Mouse (Mus musculus) heart, postnatal 10 days (tissue): ENCODE measurements at regions not wholly inside any gene's neighbourhood (a gene's known extent, or its start where the extent isn't known, plus 50 kb on each side); places are given as distances from the start of the nearest gene placed in this dataset.

Experiments
- DNase-seq, 2 experiments: peaks; one replicate each; pipeline ENCODE4 v3.0.0; 2021
- intact Hi-C: fragments of 180-260 bp; cut with DNase I; formaldehyde crosslinking; loops from one replicate; pipeline ENCODE4 v1.15.1; 2025

DNA sequence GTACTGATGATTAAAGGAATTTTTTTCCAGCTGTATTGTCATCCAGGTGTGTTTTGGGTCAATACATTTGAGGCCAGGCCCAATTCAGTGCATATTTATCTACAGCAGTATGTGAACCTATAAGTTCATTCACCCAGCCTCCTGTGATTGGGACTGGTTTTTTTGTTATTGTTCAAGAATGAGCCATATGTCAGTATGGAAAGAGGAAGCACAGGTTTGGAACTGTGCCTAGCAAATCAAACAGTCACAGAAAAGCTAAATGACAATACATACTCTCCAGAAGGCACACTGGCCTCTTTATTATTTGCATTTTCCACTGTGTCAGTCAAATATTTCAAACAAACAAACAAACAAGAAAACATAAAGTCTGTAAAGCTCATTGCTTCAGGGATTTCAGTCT is 134.7 kb downstream of the Rnd3 start:
- DNase-seq: no peak
- intact Hi-C loops: no loop called here

DNA sequence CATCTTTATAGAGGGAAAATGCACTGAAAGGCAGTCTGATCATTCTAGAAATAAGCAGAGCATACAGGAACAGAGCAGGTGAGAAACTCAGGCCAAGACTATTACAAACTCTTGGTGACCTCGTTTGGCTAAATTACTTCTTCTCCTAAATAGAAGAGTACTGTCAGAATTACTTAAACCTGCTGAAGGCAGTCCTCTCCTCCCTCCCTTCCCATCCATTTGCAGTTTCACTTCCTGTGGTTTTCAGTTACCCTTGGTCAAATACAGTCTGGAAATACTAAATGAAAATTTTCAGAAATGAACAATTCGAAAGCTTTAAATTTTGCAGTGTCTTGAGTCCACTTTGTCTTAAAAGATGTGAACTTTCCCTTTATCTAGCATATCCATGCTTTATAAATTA is 135.8 kb downstream of the Rnd3 start:
- intact Hi-C loops: no loop called here
- no peak for DNase-seq

DNA sequence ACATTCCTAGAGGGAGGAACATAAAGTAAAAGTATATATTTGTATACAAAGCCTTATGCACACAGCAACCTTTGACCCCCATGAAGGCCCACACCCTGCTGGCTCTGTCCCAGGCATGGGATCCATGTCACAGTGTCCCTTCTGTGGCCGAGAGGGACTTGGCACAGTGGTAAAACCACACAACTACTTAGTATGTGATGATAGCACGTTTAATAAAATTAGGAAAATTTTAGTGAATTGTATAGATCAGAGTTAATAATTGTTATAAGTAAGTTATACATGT is 140.7 kb downstream of the Rnd3 start:
- intact Hi-C loops: no loop called here
- DNase-seq: no peak

DNA sequence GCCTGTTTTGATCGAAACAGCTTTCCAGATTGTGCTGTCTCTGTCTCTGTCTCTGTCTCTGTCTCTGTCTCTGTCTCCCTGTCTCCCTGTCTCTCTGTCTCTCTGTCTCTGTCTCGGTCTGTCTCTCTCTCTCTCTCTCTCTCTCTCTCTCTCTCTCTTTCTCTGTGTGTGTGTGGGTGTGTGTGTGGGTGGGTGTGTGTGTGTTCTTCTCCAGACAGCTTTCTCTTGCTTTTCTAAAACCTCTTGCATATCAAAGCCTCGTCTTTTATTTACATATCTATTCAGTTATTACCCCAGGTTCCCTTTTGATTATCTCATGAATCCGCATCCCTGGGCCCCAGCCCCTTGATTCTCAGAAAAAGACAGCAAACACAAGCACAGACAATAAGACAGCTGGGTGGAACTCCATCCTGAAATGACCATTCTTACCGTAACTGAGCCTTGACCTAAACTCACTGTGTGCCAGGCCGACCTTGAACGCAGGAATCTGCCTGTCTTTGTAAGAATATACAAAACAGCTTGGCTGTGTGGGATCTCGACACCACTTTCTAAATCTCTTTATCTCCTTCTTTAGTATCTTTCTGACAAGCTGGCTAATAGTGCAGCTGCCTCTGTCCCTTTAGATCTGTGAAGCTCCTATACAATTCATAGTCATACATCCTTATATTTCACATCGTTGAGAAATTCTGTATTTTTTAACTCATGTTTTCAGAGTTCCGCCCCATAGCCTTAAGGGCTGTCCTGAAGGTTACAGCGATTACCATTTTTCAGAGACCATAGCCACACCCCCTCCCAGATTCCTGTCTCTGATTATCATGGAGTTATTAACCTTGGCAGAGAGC is 141.3 kb downstream of the Rnd3 start:
- no peak for DNase-seq
- intact Hi-C loops: no loop called here

DNA sequence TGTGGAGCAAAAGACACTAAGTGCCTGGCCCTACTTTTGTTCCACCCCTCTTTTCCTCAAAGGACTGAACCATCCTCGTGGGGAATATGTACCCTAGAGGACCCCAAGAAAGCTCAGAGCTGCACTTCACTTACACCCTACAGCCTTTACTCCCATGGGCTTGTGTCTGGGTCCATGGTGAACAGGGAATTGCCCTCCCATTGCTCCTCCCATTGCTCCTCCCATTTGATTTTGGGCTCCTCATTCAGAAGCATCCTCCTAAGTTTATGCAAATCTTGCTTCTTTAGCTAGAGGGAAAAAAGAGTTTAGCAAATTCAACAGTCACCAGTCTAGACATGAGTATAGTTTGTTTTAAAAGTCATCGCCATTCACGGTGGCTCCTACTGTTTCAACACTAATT is 142.1 kb downstream of the Rnd3 start:
- DNase-seq: no peak
- intact Hi-C loops: no loop called here

DNA sequence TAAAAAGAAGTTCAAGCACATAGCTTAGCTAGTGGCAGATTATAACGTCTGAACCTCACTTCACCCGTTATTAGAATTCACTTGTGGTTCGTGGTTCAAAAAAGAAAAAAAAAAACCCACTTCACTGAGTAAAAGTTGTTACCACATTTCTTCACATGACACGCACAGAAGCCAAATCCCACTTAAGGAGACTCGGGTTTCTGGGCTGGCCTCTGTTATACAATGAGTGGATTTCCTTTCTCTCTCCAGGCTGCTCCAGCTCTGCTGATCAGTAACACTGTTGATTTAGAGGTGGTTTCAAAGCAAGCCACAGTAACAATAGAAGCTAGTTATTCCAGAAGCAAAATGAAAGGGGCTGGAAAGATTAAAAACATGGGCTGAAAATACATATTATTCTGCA is 147.4 kb downstream of the Rnd3 start:
- no peak for DNase-seq
- intact Hi-C loops: no loop called here

DNA sequence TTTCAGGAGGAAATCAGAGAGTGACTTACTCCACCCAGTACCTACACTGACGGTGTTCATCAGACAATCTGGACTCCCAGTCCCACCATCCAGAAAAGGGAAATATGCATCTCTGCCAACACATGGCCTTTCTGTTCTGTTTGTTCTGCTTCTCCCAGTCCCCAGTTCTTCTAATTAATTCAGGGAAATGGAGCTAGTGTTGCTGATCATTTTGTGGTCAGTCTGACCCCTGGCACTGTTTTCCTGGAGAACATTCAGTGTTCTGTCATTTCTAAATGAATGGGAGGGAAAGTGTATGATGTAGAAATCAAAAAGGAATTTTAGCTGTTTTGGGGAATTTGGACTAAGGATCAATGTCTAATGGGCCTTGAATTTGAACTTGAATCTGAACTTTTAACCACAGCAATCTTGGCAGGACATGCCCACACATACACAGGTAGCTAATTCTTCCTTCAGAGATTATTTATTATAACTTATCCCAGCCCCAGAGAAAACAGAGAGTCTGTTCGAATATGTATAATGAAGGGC is 165.0 kb downstream of the Rnd3 start:
- intact Hi-C loops: no loop called here

DNA sequence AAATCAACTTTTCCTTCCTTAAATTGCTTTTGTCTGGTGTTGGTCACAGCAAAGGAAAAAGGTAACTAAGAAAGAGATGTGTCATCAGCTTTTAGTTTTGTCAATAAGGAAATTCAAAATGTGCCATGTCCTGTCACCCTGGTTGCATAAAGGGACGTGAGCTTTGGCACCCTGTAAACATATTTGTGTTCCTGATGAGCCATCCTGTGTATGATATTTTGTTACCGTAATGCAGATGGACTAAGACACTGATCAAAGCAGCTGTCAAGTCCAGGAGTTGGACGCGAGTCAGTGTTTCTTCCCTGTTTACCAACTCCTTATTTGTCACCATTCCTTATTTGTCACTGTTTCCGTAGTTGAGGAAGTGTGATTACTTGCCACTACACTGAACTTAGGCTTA is 166.3 kb downstream of the Rnd3 start:
- intact Hi-C loops: no loop called here
- DNase-seq: no peak

More for the DNA sequence above, 165.0 kb downstream of the Rnd3 start:
- DNase-seq: no peak

DNA sequence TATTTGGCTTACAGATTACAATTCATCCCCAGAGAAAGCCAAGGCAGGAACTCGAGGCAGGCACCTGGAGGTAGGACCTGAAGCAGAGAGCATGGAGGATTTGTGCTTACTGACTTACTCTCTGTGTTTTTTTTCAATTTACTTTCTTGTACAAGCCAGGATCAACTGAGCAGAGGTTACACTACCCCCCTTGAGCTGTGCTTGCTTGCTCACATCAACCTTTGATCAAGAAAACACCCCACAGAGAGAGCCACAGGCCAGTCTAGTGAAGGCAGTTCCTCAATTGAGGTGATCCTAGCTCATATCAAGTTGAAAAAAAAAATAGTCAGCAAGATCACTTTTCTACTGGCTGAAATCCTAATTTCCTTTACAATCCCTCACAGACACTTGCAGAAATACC is 170.6 kb downstream of the Rnd3 start:
- intact Hi-C loops: no loop called here
- DNase-seq: no peak

DNA sequence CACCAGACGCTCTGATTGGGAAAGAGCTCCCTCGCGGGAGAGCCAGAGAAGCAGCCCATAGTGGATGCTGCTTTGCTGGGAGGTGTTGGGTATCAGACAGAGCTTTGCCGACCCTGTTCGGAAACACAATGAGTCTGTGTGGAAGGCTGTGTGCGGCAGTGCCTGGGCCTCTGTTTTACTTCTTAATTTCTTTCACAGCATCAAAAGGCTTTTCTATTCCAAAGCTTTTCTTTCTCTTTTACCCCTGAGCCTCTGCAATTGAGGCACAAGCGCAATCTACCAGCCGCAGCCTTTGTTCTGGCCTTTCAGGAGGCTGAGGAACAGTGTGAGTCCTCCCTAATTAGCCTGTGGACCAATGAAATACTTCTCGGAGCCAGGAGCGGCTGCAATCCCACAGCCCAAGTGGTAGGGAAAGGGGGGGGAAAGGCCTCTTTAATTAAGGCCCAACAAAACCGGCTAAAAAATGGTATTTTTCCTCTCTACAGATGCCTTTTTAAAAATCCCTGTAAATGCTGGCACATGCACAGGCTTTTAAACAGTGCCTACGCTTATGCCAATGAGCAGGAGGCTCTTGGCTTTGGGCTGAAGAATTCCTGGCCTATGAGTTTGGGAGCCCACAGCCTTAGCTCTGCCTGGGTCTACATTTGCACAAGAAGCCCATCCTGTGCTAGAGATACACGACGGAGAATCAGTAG is 177.6 kb downstream of the Rnd3 start:
- peak in 1 of 2 experiments; percentile 10 for DNase-seq
- intact Hi-C loops: no loop called here

DNA sequence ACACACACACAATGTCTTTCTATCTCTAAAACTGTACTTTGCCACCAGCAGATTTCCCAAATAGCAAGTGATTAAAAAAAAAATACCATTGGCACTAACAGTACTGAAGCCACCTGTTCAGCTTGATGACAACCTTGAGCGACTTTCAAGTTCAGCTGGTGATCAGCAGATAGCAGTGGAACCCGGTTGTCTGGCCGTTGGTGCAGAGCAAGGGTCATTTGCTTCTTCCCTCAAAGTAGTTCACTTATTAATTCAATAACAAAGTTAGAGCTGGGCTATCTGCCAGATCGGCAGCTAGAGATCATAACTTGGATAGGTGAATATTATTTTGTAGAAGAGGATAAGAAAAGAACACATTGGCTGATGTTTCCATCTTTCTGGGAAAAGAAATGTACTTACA is 180.5 kb downstream of the Rnd3 start:
- intact Hi-C loops: no loop called here
- DNase-seq: no peak

DNA sequence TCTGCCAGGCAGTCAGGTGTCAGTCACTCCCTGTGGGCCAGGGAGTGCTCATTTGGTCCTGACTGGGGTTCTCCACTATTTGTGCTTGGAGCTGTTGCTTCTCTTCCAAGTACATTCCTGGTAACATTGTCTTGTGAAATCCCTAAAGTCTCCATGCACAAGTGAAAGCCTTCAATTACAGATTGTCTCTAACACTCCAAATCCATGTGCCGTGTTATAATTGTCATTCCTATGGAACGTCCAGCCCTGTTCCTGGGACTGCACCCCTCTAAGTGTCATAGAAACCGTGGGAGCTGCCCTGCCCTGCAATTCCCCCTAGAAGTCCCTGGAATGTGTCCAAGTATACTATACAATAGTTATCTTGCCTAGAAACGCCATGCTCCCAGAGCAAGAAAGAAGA is 181.1 kb downstream of the Rnd3 start:
- intact Hi-C loops: no loop called here

DNA sequence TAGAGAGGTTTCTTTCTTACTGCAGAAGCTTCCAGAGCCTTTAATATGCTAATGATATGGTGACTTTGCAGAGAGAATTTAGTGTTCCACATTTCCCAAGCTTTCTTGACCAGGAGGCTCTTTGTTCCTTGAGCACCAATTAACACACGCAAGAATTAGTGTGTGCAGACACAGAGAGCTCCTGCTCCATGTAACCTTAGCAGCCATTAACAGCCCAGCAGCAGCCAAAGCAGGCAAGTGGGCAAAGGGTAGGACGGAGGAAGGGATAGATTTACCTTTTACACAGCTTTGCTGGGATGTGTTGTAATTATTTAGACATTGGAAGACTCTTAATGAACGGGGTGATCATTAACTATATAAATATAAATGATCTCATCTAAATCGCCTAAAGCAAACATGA is 181.8 kb downstream of the Rnd3 start:
- DNase-seq: no peak
- intact Hi-C loops: no loop called here

More for the DNA sequence above, 181.1 kb downstream of the Rnd3 start:
- no peak for DNase-seq

DNA sequence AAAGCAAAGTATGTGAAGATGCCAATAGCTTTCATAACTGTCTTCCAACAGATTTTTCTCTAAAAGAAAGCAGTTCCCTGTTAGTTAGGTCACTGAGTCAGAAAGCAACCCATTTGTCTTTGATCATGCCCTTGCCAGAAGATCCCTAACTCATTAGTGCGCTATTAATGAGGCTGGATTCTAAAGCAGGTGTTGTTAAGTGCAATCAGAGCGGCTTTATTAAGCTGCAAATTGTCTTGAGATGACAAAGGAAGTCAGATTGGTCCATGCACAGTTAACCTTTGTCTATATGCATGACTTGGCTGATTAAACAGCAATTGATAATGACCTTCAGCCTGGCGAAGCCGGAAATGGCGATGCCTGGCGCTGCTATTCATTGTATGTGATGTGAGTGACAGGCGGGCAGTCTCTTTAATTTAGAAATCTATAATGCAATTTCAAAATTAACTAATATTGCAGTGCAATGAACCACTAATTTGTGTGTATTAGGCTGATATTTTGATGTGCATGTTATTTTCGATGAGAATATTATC is 183.4 kb downstream of the Rnd3 start:
- intact Hi-C loops: no loop called here

DNA sequence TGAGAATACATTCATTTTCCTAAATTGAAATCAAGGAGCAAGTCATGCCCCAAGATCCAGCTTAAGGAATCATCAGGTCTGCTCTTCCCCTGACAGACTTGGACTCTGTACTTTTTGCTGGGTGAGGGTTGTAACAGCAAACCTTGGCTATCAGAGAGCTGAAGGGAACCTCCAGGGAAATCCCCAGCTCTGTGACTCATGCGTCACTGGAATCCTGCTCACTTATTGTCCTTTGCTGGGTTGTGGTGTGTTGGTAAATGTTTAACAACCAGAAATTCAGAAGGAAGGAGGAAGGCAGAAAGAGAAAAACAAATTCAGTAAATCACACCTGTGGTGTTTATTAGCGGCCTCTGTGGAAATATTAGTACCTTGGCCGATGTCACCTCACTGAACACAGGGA is 184.8 kb downstream of the Rnd3 start:
- no peak for DNase-seq
- intact Hi-C loops: no loop called here

More for the DNA sequence above, 183.4 kb downstream of the Rnd3 start:
- DNase-seq: no peak

DNA sequence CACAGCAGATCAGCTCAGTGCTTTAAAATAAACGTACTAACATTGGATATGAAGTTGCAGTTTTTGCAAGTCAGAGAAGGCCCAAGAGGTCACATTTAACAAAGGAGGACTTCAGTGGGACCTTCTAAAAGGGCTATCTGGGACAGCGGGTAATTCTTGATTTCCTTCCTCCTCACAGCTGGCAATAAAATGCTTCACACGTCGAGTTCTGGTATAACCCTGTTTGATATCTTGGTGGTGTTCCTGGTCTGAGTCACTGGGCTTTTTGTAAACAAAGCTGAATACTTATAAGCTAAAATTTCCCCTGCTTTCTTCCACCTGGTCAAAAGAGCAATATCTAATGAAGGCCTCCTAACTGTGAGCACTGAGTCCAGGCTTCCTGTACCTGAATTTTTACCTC is 187.9 kb downstream of the Rnd3 start:
- DNase-seq: no peak
- intact Hi-C loops: no loop called here

DNA sequence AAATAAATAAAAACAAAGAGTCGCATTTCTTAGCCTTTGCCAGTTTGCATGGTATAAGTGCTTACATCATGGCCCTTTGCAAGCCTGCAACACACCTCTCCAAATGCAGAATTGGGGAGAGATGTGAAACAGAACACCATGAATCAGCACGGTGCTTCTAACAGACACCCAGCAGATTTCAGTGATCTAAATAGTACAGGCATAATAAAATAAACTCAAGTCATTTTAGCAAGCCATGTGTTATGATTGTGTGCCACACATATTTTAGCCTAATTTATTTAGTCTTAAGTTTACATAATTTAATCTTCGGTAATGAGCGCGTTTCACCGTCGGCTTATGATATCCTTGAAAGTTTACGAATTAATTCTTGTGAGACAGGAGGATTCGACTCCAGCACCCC is 189.6 kb downstream of the Rnd3 start:
- intact Hi-C loops: no loop called here
- no peak for DNase-seq

DNA sequence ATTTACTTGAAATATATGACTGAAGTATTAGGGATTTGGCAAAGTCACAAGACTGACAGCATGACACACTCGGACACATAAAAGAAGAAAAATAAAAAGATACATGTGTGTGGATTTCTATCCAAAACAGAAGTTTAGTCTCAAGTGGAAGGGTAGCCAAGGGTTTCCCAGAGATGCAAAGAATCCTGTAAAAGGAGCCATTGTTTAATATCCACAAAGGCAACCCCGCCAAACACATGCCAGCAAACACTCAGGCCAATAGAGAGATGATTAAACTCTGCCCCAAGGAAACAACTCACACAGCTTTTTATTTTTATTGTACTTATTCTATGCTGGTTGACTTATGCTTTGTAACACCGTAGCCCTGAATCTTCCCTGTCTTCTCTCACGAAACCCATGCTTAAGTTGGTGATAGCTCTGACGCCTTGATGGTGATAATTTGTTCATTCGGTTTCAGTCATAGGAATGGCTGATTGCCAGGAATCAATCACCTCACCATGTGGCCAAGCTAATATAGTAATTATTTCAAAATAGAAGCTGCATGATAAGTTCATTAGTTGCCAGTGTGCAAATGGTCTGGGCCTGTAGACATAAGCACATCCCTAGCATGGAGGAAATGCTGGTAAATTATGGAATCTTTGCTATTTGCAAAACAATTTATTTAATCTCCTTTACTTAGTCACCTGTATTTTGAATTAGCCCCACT is 194.4 kb downstream of the Rnd3 start:
- no peak for DNase-seq
- intact Hi-C loops: no loop called here

DNA sequence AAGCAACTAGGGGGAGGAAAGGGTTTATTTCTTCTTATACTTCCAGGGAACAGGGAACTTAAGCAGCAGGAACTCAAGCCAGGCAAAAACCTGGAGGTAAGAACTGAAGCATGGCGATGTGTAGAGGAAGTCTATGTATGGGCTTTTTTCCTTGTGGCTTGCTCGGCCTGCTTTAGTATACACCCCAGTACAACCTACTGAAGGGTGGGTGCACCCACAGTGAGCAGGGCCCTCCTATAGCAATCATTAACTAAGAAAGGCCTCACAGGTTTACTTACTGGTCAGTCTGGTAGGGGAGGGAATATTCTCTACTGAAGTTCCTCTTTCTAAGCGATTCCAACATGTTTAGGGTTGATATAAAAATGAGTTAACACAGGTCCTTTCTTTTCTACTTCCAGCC is 197.9 kb downstream of the Rnd3 start:
- intact Hi-C loops: no loop called here
- no peak for DNase-seq

DNA sequence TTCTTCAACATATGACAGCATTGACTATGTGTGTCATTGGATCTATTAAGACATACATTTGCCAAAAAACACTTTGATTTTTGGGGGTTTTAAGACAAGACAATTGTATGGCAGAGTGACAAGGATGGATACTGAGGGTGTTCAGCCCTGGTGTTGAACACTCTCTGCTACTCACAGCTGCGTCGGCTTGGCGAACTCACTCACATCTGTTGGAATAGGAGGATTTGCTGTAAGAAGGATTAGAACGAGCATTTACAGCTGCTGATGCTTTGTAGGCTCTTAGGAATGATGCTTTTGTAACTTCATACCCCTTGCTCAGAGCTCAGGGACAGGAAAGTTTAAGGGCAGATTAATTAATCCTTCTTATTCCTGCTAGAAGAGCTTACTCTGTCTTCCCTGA is 199.2 kb downstream of the Rnd3 start:
- DNase-seq: no peak
- intact Hi-C loops: no loop called here

DNA sequence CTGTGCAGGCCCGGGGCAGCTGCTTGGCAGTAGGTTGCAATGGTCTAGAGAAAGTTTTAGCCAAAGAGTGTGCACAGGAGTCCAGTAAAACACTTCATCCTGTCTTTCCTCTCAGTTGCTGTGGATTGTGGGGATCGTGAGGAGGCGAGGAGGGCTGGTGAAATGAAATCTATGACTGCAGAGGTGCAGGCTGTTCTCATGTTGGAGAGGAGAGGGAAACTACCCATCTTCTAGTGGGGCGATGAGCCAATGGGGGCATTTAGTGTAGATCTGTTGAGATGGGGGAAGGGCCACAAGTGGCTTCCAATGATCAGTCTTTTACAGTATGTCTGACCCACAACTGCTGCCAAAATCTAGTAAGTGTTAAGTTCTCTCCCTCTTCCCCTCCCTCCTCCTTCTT is 203.4 kb downstream of the Rnd3 start:
- DNase-seq: no peak
- intact Hi-C loops: no loop called here

DNA sequence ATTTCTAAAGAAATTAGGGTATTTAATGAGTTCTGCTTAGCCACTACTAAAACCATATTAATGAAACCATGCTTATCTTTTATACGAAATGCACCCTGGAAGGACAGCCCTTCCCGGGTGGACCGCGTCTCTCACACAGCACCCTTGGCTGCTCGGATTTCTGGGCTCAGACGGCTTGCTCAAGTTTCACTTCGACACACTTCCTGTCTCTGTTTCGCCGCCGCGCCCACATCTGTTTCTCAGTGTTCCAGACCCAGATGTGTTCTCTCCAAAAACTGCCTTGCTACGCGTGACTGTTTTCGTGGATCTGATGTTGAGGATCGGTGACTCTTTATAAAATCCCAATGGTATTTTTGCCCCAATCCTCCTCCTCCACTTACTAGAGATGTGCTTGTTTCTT is 205.7 kb downstream of the Rnd3 start:
- DNase-seq: peak; percentile 31 to 40
- intact Hi-C loops: no loop called here
